Mouse (Mus musculus): ENCODE measurements around the gene Ctsa.

GRCm38 (mm10) chr2:164834531-164834930, 1.9 kb downstream of the Ctsa start:
- TF ChIP-seq CTCF (IDR thresholded peaks at IDR 0.05; ENCODE audit: low read depth) (peak; percentile 13; the same call in 1 of the 2 replicates), EP300 (IDR thresholded peaks at IDR 0.05; ENCODE audit: low read depth) (no peak)

Measured in liver, postnatal 0 days (tissue).